Mouse (Mus musculus): ENCODE measurements at regions not wholly inside any gene's neighbourhood (a gene's known extent, or its start where the extent isn't known, plus 50 kb on each side); places are given as distances from the start of the nearest gene placed in this dataset.

DNA sequence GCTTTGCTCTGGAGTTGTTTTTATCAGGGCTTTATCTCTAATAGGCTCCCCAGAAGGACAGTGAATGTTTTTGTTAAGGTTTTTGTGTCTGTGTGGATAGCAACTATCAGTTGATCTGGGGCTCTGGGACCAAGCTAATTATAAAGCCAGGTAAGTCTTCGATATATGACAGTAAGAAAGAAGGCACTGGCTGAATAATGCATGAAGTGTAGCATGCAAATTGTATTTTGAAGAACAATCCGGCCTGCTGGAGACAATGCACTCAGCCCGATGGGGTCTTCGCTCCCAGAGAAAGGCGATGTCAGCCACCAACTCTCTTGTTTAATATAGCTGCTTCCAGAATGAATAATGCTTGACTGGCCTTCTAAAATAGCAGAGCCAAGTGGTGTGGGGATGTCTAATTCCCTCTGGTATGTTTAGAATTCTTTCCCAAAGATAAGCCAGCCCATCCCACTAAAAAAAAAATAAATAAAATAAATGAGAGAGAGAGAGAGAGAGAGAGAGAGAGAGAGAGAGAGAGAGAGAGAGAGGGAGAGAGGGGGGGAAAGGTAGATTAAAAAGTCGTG is 68.6 kb downstream of the Dad1 start:
- Histone ChIP-seq H3K9me3 (ENCODE audit: control insufficient read depth, low read length) (no peaks in the 10 kb centered on the region), H3K36me3 (ENCODE audit: control insufficient read depth, insufficient read depth, low read length) (no peaks in the 10 kb centered on the region), H3K27me3 (replicated peaks; ENCODE audit: control insufficient read depth, insufficient read depth, low read length) (peaks cover 3% of the 10 kb centered on the region; the same call in 1 of the 2 replicates), H3K4me1 (replicated peaks; ENCODE audit: control insufficient read depth, insufficient read depth, low read length) (no peaks in the 10 kb centered on the region; the same call in 1 of the 2 replicates), H3K4me2 (no peak overlapping the region), H3K27ac (ENCODE audit: low read depth, low read length) (no peak overlapping the region), H3K4me3 (ENCODE audit: low read depth, low read length) (no peak overlapping the region), H3K9ac (ENCODE audit: low read depth, low read length) (no peak overlapping the region)
- WGBS = 63% methylated on average over 6 of the region's 6 CpGs
- DNase-seq (ENCODE audit: low spot score) (no peak), ATAC-seq (replicated peaks; ENCODE audit: low FRiP score) (no peak)

DNA sequence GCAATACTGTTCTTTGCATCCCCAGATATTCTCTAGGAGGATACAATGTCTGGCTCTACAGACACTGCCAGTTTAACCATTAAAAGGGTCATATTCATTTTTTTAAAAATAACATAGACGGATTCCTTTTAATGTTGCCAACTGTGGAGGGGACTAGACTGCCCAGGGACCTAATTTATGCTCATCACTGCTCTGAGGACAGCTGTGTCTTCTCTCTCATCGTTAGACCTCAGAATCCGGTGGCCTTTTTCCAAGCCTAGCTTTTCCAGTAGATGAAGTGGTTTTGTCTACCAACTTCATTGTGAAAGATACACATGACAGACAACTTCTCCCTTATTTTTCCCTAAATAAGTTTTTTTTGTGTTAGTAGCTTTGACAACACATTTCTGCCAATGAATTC is 70.0 kb downstream of the Dad1 start:
- ATAC-seq (replicated peaks; ENCODE audit: low FRiP score) = no peak
- DNase-seq (ENCODE audit: low spot score) = no peak

DNA sequence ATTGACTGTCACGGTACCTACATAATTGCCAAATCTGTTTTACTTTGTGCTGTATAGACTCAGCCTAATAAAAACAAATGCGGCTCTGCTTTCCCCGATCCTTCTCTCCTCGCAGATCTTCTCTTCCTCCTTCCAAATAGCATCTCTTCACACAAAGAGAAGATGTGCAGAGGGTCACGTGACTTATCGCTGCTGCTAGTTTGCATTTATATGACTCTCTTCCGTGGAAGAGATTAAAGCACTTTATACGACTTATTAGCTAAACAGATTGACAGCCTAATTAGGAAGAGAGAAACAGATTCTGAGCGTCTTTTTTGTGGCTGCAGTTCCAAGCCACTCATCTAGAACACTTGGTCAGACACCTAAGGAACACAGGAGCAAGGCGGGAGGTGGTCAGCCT is 71.1 kb downstream of the Dad1 start:
- DNase-seq (ENCODE audit: low spot score) (no peak), ATAC-seq (replicated peaks; ENCODE audit: low FRiP score) (no peak)
- no peak overlapping the region for H3K27ac ChIP-seq (ENCODE audit: low read depth, low read length)
- H3K36me3 ChIP-seq (ENCODE audit: control insufficient read depth, insufficient read depth, low read length) = no peaks in the 10 kb centered on the region
- H3K4me2 ChIP-seq = no peak overlapping the region
- no peaks in the 10 kb centered on the region; the same call in 1 of the 2 replicates for H3K4me1 ChIP-seq (replicated peaks; ENCODE audit: control insufficient read depth, insufficient read depth, low read length)
- peaks cover 3% of the 10 kb centered on the region; the same call in 1 of the 2 replicates for H3K27me3 ChIP-seq (replicated peaks; ENCODE audit: control insufficient read depth, insufficient read depth, low read length)
- no peak overlapping the region for H3K4me3 ChIP-seq (ENCODE audit: low read depth, low read length)
- no peaks in the 10 kb centered on the region for H3K9me3 ChIP-seq (ENCODE audit: control insufficient read depth, low read length)
- no peak overlapping the region for H3K9ac ChIP-seq (ENCODE audit: low read depth, low read length)
- WGBS = 77% methylated on average over 10 of the region's 10 CpGs

More for the DNA sequence above, 70.0 kb downstream of the Dad1 start:
- Histone ChIP-seq H3K36me3 (ENCODE audit: control insufficient read depth, insufficient read depth, low read length) (no peaks in the 10 kb centered on the region), H3K27ac (ENCODE audit: low read depth, low read length) (no peak overlapping the region), H3K9me3 (ENCODE audit: control insufficient read depth, low read length) (no peaks in the 10 kb centered on the region), H3K4me2 (no peak overlapping the region), H3K4me3 (ENCODE audit: low read depth, low read length) (no peak overlapping the region), H3K9ac (ENCODE audit: low read depth, low read length) (no peak overlapping the region), H3K4me1 (replicated peaks; ENCODE audit: control insufficient read depth, insufficient read depth, low read length) (no peaks in the 10 kb centered on the region; the same call in 1 of the 2 replicates), H3K27me3 (replicated peaks; ENCODE audit: control insufficient read depth, insufficient read depth, low read length) (peaks cover 3% of the 10 kb centered on the region; the same call in 1 of the 2 replicates)
- 81% methylated on average over 3 of the region's 3 CpGs for WGBS

DNA sequence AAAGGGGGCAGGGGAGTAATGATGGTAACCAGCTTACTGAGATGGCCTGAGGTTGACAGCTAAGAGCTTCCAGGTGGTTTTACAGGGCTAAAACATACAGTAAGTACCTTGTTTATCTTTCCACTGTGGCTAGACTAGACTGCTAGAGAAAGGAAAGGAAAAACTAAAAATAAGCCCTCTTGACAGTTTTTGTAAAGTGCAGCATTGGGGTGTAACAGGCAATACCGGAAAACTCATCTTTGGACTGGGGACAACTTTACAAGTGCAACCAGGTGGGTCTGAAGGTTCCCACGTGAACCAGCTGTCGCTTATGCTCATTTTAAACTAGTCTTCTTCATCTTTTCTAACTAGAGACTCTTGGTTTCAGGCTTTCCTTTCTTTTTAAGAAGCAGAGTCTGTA is 72.6 kb downstream of the Dad1 start:
- H3K9me3 ChIP-seq (ENCODE audit: control insufficient read depth, low read length) = no peaks in the 10 kb centered on the region
- no peak overlapping the region for H3K9ac ChIP-seq (ENCODE audit: low read depth, low read length)
- H3K27me3 ChIP-seq (replicated peaks; ENCODE audit: control insufficient read depth, insufficient read depth, low read length) = peaks cover 3% of the 10 kb centered on the region; the same call in 1 of the 2 replicates
- DNase-seq (ENCODE audit: low spot score) = no peak
- H3K4me1 ChIP-seq (replicated peaks; ENCODE audit: control insufficient read depth, insufficient read depth, low read length) = peaks cover 4% of the 10 kb centered on the region; the same call in 1 of the 2 replicates
- H3K4me3 ChIP-seq (ENCODE audit: low read depth, low read length) = no peak overlapping the region
- 81% methylated on average over 3 of the region's 3 CpGs for WGBS
- H3K4me2 ChIP-seq = no peak overlapping the region
- no peaks in the 10 kb centered on the region for H3K36me3 ChIP-seq (ENCODE audit: control insufficient read depth, insufficient read depth, low read length)
- H3K27ac ChIP-seq (ENCODE audit: low read depth, low read length) = no peak overlapping the region
- ATAC-seq (replicated peaks; ENCODE audit: low FRiP score) = no peak

DNA sequence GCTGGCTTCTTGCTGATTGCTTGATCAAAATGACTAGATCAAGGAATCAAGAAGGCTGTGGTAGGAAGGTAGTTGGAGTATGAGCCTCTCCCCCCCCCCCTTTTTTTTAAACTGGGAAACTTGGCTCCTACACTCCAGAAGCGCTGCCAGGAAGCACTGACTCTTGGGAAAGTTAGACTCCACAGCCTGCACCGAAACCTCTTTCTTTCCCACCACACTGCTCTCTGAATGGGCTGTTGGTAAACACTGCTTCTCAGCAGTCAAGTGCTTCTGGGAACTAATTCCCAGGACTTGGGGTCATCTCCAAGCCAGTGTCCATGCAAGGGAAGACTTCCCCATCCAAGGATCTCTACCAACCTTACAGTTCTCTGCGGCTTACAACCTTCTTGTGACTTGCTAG is 73.2 kb downstream of the Dad1 start:
- WGBS = 82% methylated on average over 3 of the region's 3 CpGs
- H3K27me3 ChIP-seq (replicated peaks; ENCODE audit: control insufficient read depth, insufficient read depth, low read length) = peaks cover 3% of the 10 kb centered on the region

DNA sequence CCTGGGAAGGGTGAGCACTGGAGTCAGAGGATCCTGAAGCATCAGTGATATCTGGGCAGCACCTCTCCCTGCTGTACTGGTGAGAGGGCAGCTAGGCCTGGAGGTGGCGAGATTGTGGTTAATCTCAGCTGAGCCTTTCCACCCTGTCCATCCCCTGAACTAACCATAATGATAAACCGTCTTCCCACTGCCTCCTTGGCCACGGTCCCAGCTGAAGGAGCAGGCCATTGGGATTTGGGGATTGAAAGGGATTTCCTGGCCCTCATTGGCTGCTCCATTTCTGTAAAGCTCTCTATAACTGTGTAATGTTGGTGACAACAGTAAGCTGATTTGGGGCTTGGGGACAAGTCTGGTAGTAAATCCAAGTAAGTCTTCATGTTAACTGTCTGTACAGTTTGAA is 73.6 kb downstream of the Dad1 start:
- 44% methylated on average over 3 of the region's 3 CpGs for WGBS
- peaks cover 3% of the 10 kb centered on the region for H3K27me3 ChIP-seq (replicated peaks; ENCODE audit: control insufficient read depth, insufficient read depth, low read length)
- no peak for ATAC-seq (replicated peaks; ENCODE audit: low FRiP score)

More for the DNA sequence above, 73.2 kb downstream of the Dad1 start:
- no peak overlapping the region for H3K27ac ChIP-seq (ENCODE audit: low read depth, low read length)
- no peak overlapping the region for H3K4me3 ChIP-seq (ENCODE audit: low read depth, low read length)
- H3K9ac ChIP-seq (ENCODE audit: low read depth, low read length) = no peak overlapping the region
- peaks cover 4% of the 10 kb centered on the region; the same call in 1 of the 2 replicates for H3K4me1 ChIP-seq (replicated peaks; ENCODE audit: control insufficient read depth, insufficient read depth, low read length)
- no peaks in the 10 kb centered on the region for H3K36me3 ChIP-seq (ENCODE audit: control insufficient read depth, insufficient read depth, low read length)
- no peak for DNase-seq (ENCODE audit: low spot score)
- H3K4me2 ChIP-seq = no peak overlapping the region
- no peak for ATAC-seq (replicated peaks; ENCODE audit: low FRiP score)
- H3K9me3 ChIP-seq (ENCODE audit: control insufficient read depth, low read length) = no peaks in the 10 kb centered on the region

DNA sequence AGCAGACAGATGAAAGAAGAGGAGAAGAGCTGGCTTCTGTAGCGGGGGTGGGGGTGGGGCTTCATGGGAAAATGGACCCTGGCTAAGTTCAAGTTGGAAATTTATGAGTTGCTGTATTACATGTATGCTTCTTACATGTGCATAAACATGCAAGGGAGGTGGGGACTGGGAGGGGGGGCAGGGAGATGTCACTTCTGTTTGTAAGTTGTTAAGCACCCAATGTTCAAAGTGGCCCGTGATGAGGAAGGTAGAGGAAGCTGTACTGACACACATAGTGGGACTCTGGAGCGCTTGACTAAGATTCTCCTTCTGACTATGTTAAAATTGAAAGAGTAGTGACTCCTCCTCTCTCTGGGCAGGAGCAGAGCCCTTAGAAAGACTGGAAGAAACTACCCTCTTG is 75.0 kb downstream of the Dad1 start:
- Histone ChIP-seq H3K4me2 (no peak overlapping the region), H3K36me3 (ENCODE audit: control insufficient read depth, insufficient read depth, low read length) (no peaks in the 10 kb centered on the region), H3K4me3 (ENCODE audit: low read depth, low read length) (no peak overlapping the region), H3K9me3 (ENCODE audit: control insufficient read depth, low read length) (no peaks in the 10 kb centered on the region), H3K4me1 (replicated peaks; ENCODE audit: control insufficient read depth, insufficient read depth, low read length) (peaks cover 4% of the 10 kb centered on the region; the same call in 1 of the 2 replicates), H3K9ac (ENCODE audit: low read depth, low read length) (no peak overlapping the region), H3K27ac (ENCODE audit: low read depth, low read length) (no peak overlapping the region), H3K27me3 (replicated peaks; ENCODE audit: control insufficient read depth, insufficient read depth, low read length) (peaks cover 6% of the 10 kb centered on the region)
- WGBS = 84% methylated on average over 3 of the region's 3 CpGs
- DNase-seq (ENCODE audit: low spot score) = no peak
- ATAC-seq (replicated peaks; ENCODE audit: low FRiP score) = no peak

More for the DNA sequence above, 73.6 kb downstream of the Dad1 start:
- Histone ChIP-seq H3K9me3 (ENCODE audit: control insufficient read depth, low read length) (no peaks in the 10 kb centered on the region), H3K36me3 (ENCODE audit: control insufficient read depth, insufficient read depth, low read length) (no peaks in the 10 kb centered on the region), H3K4me2 (no peak overlapping the region), H3K9ac (ENCODE audit: low read depth, low read length) (no peak overlapping the region), H3K4me3 (ENCODE audit: low read depth, low read length) (no peak overlapping the region), H3K27ac (ENCODE audit: low read depth, low read length) (no peak overlapping the region), H3K4me1 (replicated peaks; ENCODE audit: control insufficient read depth, insufficient read depth, low read length) (peaks cover 4% of the 10 kb centered on the region; the same call in 1 of the 2 replicates)
- no peak for DNase-seq (ENCODE audit: low spot score)

DNA sequence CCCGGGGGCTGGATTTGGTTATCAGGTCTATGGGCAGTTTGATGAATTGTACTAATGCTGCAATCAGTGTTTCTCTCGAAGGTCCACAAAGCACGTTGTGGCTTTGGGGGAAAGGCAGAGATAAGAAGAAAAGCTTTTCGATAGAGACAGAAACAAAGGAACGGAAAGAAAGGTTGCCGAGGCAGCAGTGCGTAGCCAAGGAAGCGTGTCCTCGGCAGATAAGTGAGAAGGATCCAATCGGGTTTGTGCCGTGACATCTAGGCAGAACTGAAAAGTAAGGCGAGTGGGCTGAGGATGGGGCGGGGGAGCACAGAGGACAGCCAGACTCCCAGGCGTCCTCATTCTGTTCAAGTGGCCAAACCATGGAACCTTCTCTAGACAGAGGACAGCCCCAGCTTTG is 77.4 kb downstream of the Dad1 start:
- ATAC-seq (replicated peaks; ENCODE audit: low FRiP score) (no peak), DNase-seq (ENCODE audit: low spot score) (no peak)
- no peaks in the 10 kb centered on the region for H3K36me3 ChIP-seq (ENCODE audit: control insufficient read depth, insufficient read depth, low read length)
- H3K4me2 ChIP-seq = no peak overlapping the region
- 25% methylated on average over 14 of the region's 14 CpGs for WGBS
- H3K27me3 ChIP-seq (replicated peaks; ENCODE audit: control insufficient read depth, insufficient read depth, low read length) = peaks cover 8% of the 10 kb centered on the region
- H3K9ac ChIP-seq (ENCODE audit: low read depth, low read length) = no peak overlapping the region
- H3K4me3 ChIP-seq (ENCODE audit: low read depth, low read length) = no peak overlapping the region
- H3K9me3 ChIP-seq (ENCODE audit: control insufficient read depth, low read length) = no peaks in the 10 kb centered on the region
- peaks cover 4% of the 10 kb centered on the region; the same call in 1 of the 2 replicates for H3K4me1 ChIP-seq (replicated peaks; ENCODE audit: control insufficient read depth, insufficient read depth, low read length)
- H3K27ac ChIP-seq (ENCODE audit: low read depth, low read length) = no peak overlapping the region

DNA sequence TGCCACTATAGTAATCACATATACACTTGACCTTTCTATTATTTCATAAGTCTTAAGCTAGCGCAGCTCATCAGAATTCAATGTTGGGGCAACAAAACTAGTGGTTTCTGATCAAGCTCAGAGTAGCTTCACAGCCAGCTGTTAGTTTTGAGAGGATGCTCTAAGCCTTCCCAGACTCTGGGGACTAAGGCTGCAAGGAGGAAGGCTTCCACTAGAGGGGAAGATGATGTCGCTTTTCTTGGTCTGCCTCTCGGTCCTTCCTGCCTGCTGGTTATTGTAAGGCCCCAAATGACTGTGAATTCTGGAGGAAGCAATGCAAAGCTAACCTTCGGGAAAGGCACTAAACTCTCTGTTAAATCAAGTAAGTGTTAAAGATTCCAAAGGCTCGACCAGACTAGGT is 78.4 kb downstream of the Dad1 start:
- H3K27me3 ChIP-seq (replicated peaks; ENCODE audit: control insufficient read depth, insufficient read depth, low read length) = peaks cover 9% of the 10 kb centered on the region
- DNase-seq (ENCODE audit: low spot score) = no peak

More for the DNA sequence above, 78.4 kb downstream of the Dad1 start:
- no peaks in the 10 kb centered on the region for H3K9me3 ChIP-seq (ENCODE audit: control insufficient read depth, low read length)
- WGBS = 65% methylated on average over 5 of the region's 5 CpGs
- no peaks in the 10 kb centered on the region for H3K36me3 ChIP-seq (ENCODE audit: control insufficient read depth, insufficient read depth, low read length)
- H3K27ac ChIP-seq (ENCODE audit: low read depth, low read length) = no peak overlapping the region
- H3K4me3 ChIP-seq (ENCODE audit: low read depth, low read length) = no peak overlapping the region
- no peak overlapping the region for H3K9ac ChIP-seq (ENCODE audit: low read depth, low read length)
- no peak overlapping the region for H3K4me2 ChIP-seq
- ATAC-seq (replicated peaks; ENCODE audit: low FRiP score) = no peak
- peaks cover 4% of the 10 kb centered on the region; the same call in 1 of the 2 replicates for H3K4me1 ChIP-seq (replicated peaks; ENCODE audit: control insufficient read depth, insufficient read depth, low read length)
